Mouse (Mus musculus): ENCODE measurements around the gene Rnf185.

Gene Rnf185

DNA sequence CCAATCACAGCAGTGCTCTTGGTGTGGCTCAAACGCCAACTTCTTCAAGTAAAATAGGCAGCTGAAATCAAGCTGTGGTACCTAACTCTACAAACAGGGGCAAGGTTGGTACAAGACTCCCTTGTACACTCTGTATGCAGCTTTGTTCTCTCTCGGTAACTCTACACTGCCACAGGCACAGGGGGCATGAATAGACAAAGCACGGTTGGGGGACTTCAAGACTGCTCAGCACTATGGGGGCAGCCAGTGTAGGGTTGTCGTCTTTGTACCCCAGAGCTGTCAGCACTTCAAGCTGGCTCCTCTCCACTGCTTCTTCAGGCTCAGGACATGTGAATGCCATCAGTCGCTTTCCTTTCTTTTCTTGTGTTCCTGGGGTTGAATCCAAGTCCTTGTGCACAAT, 57.6 kb downstream of the Rnf185 start:
- in situ Hi-C loops (cut with MboI) = no loop called here

DNA sequence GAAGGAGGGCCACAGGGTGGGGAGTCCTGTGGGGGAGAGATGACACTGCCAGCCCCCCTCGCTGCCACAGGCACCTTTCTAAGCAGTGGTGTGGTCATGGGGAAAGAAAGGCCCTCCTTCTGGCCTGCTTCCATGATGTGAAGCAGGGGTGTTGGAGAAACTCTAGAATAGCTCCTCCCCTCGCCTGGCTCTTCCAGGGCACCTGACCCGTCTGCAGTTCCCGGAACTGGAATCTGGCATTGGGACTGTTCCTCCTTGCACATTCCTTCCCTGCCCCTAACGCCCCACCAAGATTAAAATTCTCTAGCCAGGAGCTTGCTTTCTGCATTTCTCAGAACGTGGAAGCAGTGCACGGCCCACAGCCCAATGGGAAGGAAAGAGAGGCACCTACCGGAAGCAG, 59.6 kb downstream of the Rnf185 start:
- in situ Hi-C loops (cut with MboI) = no loop called here

DNA sequence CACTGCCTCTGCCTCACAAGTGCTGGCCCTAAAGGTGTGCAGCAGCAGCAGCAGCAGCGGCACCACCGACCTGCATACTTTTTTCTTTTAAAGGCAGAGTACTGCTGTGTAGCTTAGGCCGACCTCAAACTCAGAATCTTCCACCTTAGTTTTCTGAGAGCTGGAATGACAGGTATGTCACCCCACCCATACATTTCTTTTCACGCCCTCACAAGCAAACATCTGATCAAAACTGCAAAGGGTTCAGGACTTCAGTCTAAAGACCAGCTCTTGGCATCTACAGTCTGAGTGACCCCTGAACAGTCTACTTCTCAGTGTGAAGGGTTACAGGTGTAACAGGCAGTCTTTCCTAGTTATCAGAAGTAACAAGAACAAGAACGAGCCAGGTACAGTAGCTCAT, 61.4 kb downstream of the Rnf185 start:
- in situ Hi-C loops (cut with MboI) = no loop called here

DNA sequence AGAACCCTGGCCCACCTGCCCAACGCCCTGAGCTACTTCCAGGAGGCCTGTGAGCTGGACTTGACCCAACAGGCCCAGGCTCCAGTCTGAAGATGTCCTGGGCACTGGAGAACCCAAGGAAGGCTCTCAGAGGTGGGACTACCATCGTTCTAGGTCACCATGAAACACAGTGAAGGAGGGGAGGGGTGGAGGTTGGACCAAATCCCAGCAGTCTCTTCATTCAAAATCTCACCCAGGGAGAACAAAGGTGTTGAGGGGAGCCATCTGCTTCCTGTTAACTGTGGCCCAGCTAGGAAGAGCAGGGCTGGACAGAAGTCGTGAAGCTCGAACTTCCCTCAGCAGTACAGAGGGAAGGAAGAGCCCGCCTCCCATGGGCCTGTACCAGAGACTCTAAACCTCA, 62.2 kb downstream of the Rnf185 start:
- in situ Hi-C loops (cut with MboI) = no loop called here

DNA sequence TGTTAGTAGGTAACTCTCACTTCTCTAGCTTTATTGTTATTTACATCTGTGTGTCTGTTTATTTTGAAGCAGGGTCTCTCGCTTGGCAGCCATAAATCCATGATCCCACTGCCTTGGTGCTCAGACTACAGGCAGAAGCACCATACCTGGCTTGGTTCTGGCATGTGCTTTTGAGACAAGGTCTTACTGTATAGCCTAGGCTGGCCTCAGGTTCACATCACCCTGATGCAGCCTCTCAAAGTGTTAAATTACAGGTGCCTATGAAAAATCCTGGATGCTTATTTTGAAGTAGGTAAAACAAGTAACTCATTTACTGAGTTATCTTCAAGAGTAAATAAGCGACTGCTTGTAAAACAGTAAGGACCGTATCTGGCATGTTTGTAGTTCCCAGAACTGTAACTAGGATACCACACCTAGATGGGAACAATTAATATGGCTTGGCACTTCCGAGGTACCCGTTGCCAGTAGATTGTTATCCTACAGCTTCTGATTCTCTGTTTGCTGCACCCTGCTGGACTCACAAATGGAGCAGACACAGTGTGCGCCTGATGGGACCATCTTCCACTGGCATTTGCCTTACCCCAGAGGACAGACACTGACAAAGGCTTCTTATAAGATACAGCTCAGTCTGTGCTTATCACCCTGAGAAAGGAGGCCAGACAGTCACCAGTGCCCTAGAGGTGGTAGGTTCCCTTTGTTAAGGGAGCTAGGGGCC, 64.5 kb downstream of the Rnf185 start:
- in situ Hi-C loops (cut with MboI) = no loop called here

DNA sequence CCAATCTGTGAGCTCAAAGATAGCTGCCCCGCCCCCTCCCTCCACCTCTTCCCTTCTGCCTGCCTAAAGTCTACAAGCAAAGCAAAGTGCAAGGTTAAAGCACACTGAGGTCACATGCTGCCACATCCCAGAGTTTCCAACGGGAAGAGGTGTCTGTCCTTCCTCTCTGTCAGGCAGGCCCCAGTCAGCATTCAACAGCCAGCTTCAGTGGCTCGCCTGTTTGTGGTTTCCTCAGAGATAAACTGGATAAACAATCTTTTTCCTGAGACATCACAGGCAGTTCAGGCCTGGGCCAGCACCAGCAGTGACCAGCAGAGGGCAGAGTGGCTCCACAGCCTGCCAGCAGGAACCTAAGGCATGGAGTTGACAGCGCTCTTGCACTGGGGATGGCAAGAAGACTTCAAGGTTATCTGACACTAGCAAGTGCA, 65.2 kb downstream of the Rnf185 start:
- in situ Hi-C loops (cut with MboI) = no loop called here

DNA sequence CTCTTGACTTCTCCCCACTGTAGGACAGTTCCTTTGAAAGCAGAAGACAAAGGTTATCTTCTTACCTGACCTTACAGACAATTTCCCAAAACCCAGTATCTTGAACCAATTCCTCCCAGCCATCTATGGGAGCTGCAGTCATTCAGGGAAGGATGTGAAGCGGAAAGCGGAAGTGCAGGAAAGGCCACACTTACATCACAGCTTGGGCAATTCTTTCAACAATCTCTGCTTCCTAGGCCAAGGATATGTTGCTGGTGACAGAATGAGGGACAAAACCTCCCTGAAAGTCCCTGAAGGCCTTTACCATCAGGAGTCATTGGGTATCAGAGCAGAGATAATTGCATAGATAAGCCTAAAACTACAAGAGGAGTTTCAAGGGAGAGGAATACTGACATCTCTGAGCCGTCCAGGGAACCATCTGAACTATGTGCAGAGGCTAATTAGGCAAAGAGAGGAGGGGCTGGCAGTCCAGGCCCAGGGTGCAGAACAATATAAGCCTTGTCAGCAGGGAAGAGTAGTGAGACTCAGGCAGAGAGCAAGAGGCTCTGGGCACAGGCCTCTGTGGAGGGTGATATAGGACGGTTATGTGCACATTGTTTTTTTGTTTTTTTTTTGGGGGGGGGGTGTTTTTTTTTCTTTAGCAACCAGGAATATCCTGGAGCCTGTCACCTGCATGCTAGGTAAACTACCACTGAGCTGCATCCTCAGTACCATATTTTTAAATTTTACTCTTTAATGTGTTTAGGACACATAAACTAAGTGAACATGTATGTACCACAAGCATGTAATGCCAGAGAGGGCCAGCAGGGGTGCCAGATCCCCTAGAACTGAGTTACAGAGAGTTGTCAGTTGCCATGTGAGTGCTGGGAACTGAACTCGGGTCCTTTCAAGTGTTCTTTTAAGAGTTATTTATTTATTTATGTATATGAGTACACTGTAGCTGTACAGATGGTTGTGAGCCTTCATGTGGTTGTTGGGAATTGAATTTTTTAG, 69.3 kb downstream of the Rnf185 start:
- in situ Hi-C loops (cut with MboI) = no loop called here

DNA sequence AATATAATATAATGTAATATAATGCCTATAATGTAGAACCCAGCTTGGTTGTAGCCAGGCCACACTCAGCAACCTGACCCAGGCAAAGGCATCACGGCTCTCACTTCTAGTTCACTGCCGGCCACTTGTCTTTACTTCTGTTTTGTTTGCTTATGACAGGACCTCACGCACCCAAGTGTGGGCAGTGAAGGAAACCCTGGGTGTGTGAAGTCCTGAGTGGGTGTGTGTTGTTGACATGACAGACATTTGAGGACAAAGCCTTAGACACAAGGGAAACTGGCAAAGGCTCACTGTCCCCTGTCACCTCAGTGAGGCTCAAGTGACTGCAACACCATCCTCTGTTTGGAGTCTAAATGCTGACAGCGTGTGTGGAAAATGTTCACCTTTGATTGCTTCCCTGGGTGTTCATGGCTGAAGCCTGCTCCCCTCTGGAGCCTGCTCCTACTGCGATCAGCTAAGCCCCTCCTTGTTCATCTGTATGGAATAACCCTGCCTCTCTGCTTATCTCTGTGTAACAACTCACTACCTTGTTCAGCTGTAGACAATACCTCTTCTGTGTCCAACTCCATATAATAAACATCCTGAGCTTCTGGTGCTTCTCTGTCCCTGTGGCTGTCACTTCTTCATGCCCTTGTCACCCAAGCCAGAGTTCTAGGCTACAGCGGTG, 70.9 kb downstream of the Rnf185 start:
- in situ Hi-C loops (cut with MboI) = no loop called here

DNA sequence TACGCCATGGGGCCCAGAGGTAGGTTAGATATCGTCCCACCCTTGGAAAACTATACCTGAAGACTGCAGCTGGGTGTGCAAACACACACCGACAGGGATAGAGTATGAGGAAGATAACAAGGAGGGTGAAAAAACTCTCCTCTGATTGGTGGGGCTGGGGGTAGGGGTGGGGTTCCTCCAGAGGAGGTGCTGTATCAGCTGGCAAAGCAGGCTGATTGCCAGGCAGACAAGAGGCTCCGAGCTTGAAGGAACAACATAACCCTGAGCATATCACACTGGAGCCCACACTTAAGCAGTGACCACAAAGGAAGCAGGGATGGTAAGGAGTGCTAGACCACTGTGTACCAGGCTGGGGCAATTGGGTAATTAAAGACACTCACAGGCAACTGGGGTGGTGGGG, 72.7 kb downstream of the Rnf185 start:
- in situ Hi-C loops (cut with MboI) = no loop called here

DNA sequence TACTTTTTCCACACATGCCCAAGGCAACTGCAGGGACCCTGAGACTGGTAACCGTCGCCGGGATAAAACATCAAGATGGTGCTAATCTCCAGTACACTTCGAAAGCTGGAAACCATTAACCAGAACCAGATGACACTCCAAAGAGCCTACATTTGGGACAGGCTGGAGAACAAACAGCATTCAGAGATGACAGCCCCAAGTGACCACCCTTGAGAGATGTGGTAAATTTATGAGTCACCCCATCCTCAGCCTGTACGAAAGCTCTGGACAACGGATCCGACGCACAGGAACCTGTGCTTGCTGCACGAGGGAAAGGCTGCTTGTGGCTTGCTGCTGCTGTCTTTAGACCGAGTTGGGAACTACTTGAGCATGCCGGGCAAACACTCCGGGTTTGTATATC, 77.4 kb downstream of the Rnf185 start:
- in situ Hi-C loops (cut with MboI) = no loop called here

DNA sequence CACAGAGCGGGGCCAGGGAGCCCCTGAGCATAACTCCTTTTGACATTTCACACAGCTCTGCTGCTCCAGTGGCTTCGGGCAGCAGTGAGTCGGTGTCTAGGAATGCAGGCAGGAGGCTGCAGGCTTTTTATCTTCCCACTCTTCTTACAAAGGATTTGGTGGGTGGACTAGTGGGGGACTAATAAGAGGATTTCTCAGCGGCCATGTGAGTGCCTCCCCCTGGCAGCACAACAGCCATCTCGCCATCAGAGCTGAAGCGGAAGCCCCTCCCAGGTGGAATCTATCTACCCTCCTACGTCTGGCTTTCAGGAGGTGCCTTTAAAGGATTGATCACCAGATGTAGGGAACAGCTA, 77.9 kb downstream of the Rnf185 start:
- in situ Hi-C loops (cut with MboI) = no loop called here

DNA sequence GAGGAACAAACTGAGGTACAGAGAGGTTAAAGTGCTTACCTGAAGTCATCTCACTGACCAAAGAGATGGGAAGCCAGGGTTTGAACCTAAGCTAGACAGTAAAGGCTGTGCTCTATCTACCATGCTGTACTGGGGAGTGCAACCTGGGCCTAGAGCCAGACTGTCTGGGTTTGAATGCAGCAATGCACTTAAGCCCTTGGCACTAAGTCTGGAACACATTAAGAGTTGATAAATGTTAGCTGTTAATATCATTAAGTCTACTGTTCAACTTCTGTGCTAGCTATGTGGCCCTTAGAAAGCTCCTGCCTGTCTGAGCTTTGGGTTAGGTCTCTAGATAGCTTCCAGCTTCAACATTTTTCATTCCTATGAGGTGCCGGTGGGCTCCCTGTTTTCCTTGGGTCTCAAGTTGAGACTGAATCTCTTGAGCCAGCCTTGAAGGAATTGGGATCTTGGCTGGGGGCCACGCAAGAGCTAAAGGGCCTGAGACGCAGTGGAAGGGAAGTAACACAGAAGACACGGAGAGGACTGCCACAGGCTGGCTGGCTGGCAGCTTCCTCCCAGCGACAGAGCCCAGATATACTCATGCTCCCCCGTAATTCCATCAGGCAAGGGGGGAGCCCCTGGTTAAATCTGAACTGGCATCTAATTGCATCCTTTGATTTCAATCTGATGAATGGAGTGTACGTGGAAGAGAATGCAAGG, 78.4 kb downstream of the Rnf185 start:
- in situ Hi-C loops (cut with MboI) = no loop called here

DNA sequence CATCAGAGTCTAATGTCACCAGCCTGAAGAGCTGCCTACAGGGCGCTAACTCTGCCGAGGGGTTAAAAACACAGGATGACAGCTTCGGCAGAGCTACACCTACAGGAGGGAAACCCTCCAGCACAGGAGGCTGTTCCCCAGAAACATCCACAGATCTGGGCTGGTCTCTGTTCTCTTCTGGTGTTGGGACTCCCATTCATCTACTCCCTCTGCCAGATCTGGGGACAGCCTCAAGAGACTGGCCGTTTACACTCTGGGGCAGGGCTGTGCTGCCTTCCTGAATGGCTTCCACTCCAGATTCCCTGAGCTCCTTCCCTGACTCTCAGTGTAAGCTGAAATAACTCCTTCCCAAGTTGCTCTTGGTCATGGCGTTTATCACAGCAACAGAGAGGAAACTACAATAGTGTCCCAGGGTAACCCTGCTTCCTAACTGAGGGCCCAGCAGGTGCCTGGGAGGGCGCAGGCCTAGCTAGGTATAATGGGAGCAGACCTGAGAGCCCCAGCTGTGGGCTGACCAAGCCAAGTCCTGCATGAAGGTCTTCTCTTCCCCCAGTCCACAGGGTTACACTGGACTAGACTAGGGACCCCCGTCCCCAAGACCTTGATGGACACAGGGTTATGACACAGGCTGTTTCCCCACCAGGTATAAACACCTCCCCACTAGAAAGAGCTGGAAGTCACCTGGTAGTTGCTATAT, 80.4 kb downstream of the Rnf185 start:
- in situ Hi-C loops (cut with MboI) = no loop called here

DNA sequence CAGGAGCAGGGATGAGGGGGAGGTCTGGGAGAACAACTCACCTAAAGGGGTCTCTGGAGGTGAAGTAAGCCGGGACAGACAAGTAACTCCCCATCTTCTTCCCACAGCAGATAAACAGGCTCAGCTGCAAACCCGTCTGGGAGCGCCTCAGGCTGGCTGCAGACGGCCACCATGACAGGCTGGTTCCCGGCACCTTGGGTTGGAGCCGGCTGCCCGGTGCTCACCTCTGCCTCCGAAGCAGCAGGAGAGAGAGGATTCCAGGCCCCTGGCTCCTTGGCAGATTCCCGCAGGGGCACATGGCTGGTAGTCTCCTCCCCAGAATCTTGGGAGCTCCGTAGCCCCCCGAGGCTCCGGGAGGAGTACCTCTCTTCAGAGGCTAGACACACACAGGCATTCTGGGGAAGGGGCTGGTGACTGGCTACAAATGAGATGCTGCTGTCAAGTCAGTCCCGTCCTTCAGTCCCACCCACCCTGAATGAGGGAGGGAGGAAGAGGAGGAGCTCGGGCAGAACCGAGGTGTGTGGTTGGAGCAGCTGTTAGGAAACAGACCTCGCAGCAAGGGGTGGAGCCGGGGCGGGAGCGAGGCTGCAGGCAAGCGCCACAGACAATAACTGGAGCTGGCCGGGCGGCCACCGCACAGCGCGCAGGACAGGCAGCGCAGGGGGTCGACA, 81.1 kb downstream of the Rnf185 start:
- in situ Hi-C loops (cut with MboI) = no loop called here

DNA sequence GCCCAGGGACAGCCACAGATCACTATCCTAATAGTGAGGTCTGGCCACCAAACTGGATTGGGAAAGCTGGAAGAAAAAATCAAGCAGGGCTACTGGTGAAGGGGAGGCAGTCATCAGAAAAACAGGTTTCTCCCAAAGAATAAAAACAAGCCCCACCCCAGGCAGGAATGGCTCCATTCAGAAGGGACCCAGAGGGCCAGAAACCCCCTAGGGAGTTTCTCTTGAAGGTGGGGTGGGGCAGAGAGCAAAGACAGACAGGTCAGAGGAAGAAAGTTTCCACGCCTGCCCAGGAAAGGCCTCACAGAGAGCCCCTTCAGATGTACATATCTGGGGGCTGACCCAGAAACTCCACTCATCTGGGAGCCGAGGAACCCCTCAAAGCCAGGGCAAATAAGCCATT, 82.0 kb downstream of the Rnf185 start:
- in situ Hi-C loops (cut with MboI) = no loop called here

DNA sequence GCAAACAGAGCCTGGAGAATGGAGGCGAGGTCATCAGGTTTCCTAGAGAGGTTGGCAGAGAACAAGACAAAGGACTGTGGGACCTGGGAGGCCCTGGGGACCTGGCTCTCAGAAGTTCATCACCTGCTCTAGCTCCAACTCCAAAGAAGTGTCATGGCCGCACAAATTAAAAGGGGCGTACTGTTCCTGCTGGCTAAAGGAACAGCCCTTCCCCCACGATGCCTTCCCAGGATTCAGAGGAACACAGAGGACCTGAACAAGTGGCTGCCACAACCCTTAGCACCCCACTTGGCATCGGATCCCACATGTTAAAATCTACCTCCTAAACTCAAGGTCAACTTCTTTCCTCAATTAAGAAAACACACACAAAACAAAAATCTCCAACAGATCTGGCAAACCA, 82.7 kb downstream of the Rnf185 start:
- in situ Hi-C loops (cut with MboI) = no loop called here

DNA sequence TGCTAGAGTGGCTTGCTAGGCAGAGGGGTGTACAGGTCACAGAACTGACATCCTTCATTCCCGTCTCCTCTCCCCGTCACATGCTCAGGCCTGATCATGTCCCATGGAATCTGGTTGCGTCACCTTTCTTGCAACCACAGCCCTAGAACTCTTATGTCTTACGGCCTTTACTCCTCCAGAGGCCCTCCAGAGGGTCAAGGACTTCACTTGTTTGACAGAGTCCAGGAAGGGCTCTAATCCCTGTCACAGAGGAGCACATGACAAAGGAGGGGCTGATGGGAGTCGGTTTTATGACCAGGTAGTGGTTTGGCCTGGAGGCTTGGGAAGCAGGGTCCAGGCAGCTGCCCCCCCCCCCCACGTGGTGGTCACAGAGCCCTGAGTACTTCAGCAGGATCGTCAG, 83.2 kb downstream of the Rnf185 start:
- in situ Hi-C loops (cut with MboI) = no loop called here

DNA sequence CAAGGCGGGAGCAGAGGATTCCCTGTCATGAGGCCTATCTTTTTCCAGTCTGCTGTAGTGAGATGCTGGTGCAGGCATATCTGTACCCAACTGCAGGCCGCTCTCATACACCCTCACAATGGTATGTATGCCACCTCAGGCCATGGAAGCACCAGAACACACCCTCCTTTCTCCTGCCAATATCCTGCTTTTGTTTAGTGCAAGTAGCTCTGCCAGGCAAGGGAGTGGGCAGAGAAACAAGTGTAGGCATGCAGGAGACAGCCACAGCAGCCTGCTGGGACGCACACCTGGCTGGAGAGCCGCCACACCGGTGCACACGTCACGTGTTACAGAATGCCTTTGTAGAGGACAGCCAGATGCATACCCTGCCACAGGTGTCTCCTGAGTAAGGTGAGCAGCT, 85.8 kb downstream of the Rnf185 start:
- in situ Hi-C loops (cut with MboI) = no loop called here

Data from mature B cell (primary cell).